Mouse (Mus musculus) spleen, adult 12 weeks (tissue): Measurements from ENCODE around the gene Dok4.
"Not testable (repeated sequence)": the region's sequence is repeated elsewhere in the genome, so short reads cannot be mapped to it uniquely, and the experiment has no call there.

Experiments
- DNase-seq: peaks from one replicate; pipeline ENCODE4 v3.0.0; 2022; ENCODE audit warnings: low spot score

Gene Dok4

DNA sequence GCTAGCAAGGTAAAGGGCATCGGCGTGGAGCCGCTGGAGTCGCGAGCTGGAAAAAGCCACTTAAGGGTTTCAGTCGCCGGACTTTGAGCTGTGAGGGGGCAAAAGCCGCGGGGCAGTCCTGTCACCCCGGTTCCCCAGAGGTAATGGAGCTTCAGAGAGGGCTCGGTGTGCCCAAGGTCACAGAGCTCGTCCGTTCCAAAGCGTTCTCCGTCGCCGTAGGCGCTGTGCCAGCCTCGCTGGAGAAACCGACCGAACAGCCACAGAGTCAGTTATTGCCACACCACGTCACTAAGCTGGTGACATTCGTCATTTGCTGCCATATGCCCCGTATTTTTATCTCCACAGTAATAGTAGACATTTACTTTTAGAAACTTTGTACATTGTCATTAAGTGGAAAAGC, 37.5 kb downstream of the Dok4 start:
- DNase-seq = no peak

DNA sequence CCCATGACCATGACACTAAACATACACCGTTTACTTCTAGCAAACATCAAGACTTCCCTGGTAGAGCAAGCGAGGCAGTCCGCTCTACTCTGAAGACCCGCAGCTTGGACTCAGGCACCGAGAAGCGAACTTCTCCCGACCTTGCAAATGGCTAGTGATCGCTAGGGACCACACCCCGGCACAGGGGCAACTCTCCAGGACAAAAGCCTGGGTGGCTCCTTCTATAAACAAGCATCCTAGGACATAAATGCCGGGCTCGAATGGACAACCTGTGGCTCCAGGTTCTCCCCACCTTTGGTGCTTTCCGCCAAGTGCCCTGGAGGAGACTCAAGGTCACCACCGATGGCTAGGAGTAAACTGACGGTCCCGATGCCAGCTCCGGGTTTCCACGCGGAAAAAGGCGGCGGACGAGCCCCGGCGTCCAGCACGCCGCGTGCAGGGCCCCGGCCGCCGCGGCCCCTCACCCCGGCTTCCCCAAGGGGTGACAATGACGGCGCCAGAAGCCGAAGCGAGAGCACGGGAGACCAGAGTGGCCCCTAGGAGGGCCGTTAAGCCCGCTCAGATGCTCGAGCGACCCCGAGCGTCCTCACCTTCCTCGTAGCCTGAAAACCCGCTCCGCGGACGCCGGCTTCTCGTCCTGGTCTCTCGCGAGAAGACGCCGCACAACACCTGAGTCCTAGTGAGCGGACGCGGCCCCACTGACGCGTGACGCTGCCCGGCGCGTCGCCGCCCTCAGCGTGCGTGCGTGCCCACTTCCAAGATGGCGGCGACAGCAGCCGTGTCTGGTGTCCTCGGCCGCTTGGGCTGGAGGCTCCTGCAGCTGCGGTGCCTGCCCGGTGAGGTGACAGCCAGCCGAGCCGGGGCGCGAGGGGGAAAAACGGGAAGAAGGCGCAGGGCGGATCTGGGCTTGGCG, 38.2 kb downstream of the Dok4 start, which contains the start of the genes Coq9 and Ciapin1:
Gene Coq9, plus strand, starts transcription at position 660 of the 913 bp plus-strand sequence.
Gene Ciapin1, minus strand, starts transcription at position 697 of the 913 bp plus-strand sequence.
- peak; percentile 92 for DNase-seq

DNA sequence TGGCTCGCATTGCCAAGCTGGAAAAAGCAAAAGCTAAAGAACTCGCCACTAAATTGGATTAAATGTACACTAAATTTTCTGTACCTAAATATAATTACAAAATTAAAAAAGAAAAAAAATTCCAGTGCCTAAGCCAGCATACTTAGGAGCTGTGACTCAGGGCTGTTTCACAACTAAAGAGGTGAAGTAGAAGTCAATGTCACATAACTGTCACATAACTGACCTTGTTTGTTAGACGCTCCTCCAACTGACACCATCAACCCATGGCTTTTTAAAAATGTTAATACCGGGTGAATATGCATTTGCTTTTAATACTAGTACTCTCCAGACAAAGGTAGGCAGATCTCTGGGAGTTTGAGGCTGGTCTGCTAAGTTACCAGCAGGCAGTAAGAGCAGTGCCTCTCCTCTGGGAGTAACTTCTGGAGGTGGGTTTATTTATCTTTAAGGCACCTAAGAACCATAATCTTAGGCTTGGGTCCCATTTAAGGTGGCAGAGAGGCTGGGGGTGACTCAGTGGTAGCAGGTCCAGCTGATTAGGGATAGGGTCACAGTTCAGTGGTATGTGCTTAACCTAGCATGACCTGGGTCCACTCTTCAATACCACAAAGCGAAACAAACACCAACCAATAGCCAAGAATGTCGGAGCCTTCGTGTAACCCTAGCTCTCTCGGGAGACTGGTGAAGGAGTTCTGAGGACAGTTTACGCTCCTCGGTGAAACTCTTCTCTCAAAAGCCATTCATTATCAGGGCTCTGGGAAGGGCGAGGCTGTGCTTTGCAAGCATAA, 39.5 kb downstream of the Dok4 start:
- DNase-seq = no peak

DNA sequence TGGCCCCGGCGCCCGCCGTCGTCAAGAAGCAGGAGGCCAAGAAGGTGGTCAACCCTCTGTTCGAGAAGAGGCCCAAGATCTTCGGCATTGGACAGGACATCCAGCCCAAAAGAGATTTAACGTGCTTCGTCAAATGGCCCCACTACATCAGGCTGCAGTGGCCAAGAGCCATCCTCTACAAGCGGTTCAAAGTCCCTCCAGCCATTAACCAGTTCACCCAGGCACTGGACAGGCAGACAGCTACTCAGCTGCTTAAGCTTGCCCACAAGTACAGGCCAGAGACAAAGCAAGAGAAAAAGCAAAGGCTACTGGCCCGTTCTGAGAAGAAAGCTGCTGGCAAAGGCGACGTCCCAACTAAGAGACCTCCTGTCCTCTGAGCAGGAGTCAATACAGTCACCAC, 40.4 kb downstream of the Dok4 start:
- DNase-seq = not testable (repeated sequence)

DNA sequence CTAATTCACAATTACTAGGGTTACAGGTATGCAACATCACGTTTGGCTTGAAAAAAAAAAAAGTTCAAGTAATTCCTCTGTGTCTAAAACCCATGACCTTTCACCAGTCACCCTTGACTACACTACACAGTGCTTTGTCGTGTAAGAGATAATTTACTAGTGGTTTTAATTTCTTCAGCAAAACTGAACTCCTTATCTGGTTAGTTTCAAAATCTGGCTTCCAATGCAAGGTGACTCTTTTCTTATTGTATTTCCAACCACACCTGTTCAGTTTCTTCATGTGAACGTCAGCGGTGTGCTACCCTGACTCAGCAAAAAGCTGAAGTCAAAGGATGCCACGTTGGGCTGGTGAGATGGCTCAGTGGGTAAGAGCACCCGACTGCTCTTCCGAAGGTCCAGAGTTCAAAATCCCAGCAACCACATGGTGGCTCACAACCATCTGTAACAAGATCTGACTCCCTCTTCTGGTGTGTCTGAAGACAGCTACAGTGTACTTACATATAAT, 42.2 kb downstream of the Dok4 start:
- DNase-seq = not testable (repeated sequence)

DNA sequence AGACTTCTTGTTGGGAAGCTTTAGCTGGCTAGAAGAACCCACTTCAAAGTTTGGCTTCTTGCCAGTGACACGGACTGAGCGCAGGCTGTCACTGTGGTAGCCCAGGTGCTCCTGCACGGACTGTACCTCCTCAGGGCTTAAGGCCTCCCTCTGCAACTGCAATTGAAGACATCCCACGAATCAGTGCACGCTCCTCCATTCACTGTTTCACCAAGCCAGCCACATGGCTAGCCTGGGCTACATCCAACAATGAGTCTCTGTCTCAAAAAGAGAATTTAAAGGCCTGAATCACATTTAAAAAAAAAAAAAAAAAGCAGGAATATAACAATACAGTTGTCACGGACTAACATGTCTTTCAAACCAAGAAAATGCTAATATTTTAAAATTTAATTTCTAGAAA, 47.8 kb downstream of the Dok4 start:
- DNase-seq = no peak

DNA sequence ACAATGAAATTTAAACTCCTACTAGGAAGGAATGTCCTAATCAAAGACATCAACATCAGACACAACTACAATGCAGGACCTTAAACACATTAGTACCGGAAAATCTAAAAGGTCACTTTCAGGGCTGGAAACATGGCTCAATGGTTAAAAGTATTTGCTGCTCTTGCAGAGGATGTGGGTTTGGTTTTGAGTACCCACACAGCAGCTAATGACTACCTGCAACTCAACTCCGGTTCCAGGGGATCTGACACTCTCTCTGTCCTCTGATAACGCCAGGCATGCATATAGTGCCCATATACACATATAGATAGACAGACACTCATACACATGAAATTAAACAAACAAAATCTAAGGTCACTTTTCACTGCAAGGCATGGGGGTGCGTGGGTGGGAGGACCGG, 49.9 kb downstream of the Dok4 start:
- no peak for DNase-seq

DNA sequence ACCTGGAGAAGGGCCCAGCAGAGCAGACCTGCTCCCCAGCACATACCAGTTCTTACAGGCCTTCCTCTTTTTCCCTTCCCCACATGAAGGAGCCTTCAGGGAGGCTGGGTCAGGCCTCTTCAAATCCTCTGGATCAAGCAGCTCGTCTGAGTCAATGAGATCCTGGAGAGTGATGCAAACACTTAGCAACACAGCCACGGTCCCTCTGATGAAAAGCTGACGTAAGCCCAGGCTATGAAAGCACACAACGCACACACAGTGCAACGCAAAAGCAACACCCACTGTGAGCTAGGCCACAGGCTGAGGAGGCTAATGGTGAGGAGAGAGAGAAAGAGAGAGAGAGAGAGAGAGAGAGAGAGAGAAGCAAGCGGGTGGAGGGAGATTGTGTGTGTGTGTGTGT, 51.0 kb downstream of the Dok4 start:
- DNase-seq = no peak

DNA sequence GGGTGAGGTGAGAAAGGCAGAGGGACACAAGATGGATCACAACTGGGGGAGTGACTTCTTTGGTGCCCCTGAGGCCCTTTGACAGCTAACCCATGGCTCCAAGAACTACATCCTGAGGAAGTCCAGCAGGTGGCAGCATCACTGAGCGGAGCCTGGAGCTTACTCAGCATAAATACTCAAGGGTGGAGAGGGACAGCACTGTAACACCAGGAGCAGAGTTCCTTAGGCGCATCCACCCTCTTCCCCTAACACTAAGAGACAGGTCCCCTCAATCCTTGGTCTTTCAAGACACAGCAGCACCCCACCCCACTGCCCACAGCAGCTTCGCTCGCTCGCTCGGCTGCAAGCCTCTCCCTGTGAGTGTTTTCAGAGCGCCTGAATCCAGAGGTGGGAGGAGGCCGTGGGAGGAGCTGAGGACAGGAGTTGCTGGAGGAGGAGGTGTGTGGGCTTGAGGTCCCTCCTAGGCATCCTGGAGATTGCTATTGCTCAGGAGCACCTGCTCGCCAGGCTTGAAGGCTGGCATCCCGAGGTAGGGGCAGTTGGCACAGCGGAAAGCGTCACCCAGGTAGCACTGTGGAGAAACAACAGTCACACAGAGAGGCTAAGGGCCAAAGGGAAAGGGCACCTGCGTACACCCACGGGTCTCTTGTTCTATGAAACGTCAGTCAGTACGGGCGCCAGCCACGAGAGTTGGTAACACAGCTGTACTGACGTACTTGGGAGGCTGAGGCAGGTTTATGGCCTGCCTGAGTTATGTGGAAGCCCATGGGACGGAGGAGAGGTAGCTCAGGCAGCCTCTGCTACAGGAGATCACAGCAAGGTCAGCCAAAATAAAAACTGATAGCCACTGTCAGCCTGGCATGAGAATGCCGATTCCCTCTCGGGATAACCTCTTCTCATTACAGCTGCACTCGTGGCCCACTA, 53.2 kb downstream of the Dok4 start:
- peak; percentile 52 for DNase-seq

DNA sequence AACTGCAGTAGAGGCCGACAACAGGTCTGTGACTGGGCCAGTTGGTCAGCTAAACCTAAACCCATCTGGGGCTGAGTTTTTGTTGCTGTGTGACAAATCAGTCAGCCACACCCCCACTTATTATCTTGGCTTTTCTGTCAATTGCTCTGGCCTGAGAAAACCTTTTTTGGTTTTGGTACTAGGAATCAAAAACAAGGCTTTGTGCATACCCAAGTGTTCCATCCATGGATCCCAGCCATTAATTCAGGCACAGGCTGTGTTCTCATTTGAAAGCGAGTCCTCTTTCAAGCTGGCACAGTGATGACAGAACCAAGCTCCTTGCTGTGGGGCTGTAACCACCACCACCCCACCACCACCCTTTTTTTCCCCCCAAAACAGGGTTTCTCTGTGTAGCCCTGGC, 54.7 kb downstream of the Dok4 start:
- no peak for DNase-seq

DNA sequence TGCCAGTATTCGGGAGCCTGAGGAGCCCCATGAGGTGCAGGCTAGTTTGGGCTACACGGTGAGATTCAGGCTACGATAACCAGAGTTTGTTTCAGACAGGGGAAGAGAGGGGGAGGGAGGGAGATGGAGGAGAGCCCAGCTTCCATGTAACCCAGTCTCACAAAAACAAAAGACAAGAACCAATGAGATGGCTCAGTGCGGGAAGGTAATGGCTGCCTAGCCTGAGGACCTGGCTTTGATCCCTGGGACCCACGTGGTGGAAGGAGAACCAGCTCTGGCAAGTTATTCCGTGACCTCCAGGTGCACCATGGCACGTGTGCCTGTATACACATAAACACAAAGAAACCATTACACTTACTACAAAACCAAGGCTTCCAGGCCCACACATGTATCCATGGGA, 55.6 kb downstream of the Dok4 start:
- no peak for DNase-seq

DNA sequence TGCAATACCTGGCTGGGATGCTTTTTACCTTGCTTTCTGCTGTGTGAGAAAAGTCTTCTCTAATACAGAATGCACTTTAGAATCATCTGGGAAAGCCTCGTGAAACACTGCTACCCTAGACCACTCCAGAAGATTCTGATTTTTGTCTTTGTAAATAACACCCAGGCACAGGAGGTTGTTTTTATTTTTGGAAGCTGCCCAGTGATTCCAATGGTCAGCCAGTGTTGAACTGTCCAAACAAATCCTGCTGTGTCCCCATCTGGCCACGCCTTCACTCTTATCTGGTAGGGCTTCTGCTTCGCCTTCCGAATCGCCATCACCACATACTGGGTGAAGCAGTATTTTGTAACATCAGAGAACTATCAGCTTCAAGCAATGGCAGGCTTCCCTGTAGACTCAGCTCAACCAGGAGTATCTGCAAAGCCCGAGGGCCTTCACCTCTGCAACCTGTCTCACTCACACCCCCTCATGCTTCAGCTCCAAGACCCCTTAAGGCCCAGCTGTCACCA, 56.4 kb downstream of the Dok4 start:
- DNase-seq = no peak

DNA sequence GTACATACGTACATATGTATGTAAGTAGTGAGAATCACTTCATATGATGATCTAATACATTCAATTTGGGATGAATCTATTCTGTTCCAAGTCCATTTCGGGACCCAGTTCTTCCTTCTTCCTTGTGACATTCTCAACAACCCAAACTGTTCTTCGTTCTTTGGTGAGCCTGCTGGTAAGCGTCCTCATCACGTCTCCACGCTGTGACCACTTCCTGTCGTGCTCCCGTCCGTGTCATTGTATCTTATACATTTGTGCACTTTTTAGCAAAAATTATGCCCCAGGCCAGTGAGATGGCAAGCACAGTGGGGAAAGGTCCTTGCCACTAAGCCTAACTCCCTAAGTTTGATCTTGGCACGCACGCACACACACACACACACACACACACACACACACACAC, 58.2 kb downstream of the Dok4 start:
- DNase-seq = no peak

DNA sequence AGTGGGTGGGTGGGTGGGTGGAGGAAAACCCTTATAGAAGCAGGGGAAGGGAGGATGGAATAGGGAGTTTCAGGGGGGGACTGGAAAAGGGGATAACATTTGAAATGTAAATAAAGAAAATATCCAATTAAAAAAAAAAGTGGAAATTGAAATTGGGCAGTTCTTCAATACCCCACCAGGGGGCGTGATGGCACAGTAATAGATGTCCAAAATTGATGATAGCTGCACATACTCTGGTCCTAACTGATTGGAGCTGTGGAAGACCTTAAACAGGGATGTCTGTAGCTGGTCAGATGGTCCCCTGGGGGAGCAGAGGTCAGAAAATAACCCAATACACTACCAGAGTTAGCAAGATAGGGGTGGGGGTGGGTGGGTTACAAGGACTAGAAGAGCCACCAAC, 61.6 kb downstream of the Dok4 start:
- no peak for DNase-seq
